Mouse (Mus musculus) liver, embryonic 12.5 days (tissue): Measurements from ENCODE around the gene Akr1d1. TPM values are rescaled to one million over a fixed set of nuclear protein-coding genes. Genes with fewer than 3 reads are reported as not detected.

Experiments used
- ATAC-seq: fragments of 200-750 bp; cut with Nextera tagmentation; 2 replicates; pipeline ENCODE4 v1.8.0; 2017; ENCODE audit warnings: moderate number of reproducible peaks, mild to moderate bottlenecking, moderate library complexity
- H3K27ac ChIP-seq: fragments of 300-500 bp; sonication (generic); 2 replicates; pipeline ENCODE4 v1.5.1; 2016; ENCODE audit warnings: mild to moderate bottlenecking
- H3K27me3 ChIP-seq: fragments of 300-500 bp; sonication (generic); replicated peaks from 2 replicates; pipeline ENCODE4 v1.6.1; 2016; ENCODE audit warnings: mild to moderate bottlenecking, moderate library complexity
- H3K36me3 ChIP-seq: fragments of 300-500 bp; sonication (generic); 2 replicates; pipeline ENCODE4 v1.6.1; 2016; ENCODE audit warnings: mild to moderate bottlenecking, moderate library complexity
- H3K4me1 ChIP-seq: fragments of 300-500 bp; sonication (generic); 2 replicates; pipeline ENCODE4 v1.6.1; 2016
- H3K4me2 ChIP-seq: fragments of 300-500 bp; sonication (generic); 2 replicates; pipeline ENCODE4 v1.6.1; 2016; ENCODE audit warnings: mild to moderate bottlenecking, moderate library complexity
- H3K4me3 ChIP-seq: fragments of 300-500 bp; sonication (generic); 2 replicates; pipeline ENCODE4 v1.5.1; 2016; ENCODE audit warnings: mild to moderate bottlenecking, moderate library complexity
- H3K9ac ChIP-seq: fragments of 300-500 bp; sonication (generic); 2 replicates; pipeline ENCODE4 v1.6.1; 2016; ENCODE audit warnings: mild to moderate bottlenecking, moderate library complexity
- H3K9me3 ChIP-seq: fragments of 300-500 bp; sonication (generic); replicated peaks from 2 replicates; pipeline ENCODE4 v1.6.1; 2016; ENCODE audit warnings: mild to moderate bottlenecking, moderate library complexity
- WGBS: fragments of 180-500 bp; shearing (Covaris S2); methylation state at CpG from one replicate; pipeline ENCODE4 v1.1.7; 2016; ENCODE audit not compliant: insufficient replicate concordance; 5-methylcytosine and 5-hydroxymethylcytosine counted together
- polyA plus RNA-seq: library from polyadenylated mRNA; unstranded; fragments of >200 nt; fragmentation: Nextera tagmentation; extraction: Ambion mirVana; gene quantifications from 2 replicates; pipeline ENCODE4 v1.2.1, GENCODE M21; 2016

The Akr1d1 gene
- polyA plus RNA-seq, 1 experiment from 2014 or later = 0.36 TPM

GRCm38 (mm10) chr6:37532036-37532435 is 2.1 kb downstream of the Akr1d1 start:
- Histone ChIP-seq H3K27ac (no peak overlapping the region), H3K9ac (no peak overlapping the region), H3K4me3 (no peak overlapping the region), H3K27me3 (no peaks in the 10 kb centered on the region), H3K36me3 (no peaks in the 10 kb centered on the region), H3K9me3 (no peaks in the 10 kb centered on the region), H3K4me1 (no peaks in the 10 kb centered on the region), H3K4me2 (no peak overlapping the region)
- 69% methylated on average over 3 of the region's 3 CpGs for WGBS
- no peak for ATAC-seq

- ATAC-seq = no peak
- Histone ChIP-seq H3K4me2 (no peak overlapping the region), H3K27me3 (no peaks in the 10 kb centered on the region), H3K9ac (no peak overlapping the region), H3K27ac (no peak overlapping the region), H3K4me3 (no peak overlapping the region), H3K36me3 (no peaks in the 10 kb centered on the region), H3K4me1 (no peaks in the 10 kb centered on the region), H3K9me3 (no peaks in the 10 kb centered on the region)
- 71% methylated on average over 3 of the region's 3 CpGs for WGBS
Measured at GRCm38 (mm10) chr6:37536831-37537230, 6.9 kb downstream of the Akr1d1 start.

- no peak for ATAC-seq
- Histone ChIP-seq H3K4me3 (no peak overlapping the region), H3K27ac (no peak overlapping the region), H3K9me3 (no peaks in the 10 kb centered on the region), H3K27me3 (no peaks in the 10 kb centered on the region), H3K4me2 (no peak overlapping the region), H3K4me1 (no peaks in the 10 kb centered on the region), H3K9ac (no peak overlapping the region), H3K36me3 (no peaks in the 10 kb centered on the region)
- 74% methylated on average over 3 of the region's 3 CpGs for WGBS
Measured at GRCm38 (mm10) chr6:37537801-37538200, 7.8 kb downstream of the Akr1d1 start.

- no peak for ATAC-seq
- H3K27ac ChIP-seq = no peak overlapping the region
- no peak overlapping the region for H3K9ac ChIP-seq
- H3K4me3 ChIP-seq = no peak overlapping the region
- no peaks in the 10 kb centered on the region for H3K27me3 ChIP-seq
- no peaks in the 10 kb centered on the region for H3K9me3 ChIP-seq
- H3K36me3 ChIP-seq = no peaks in the 10 kb centered on the region
- WGBS = 65% methylated on average over 5 of the region's 5 CpGs
- no peak overlapping the region for H3K4me2 ChIP-seq
- no peaks in the 10 kb centered on the region for H3K4me1 ChIP-seq
Measured at GRCm38 (mm10) chr6:37538792-37539191, 8.8 kb downstream of the Akr1d1 start.

GRCm38 (mm10) chr6:37539403-37539802 is 9.4 kb downstream of the Akr1d1 start:
- no peak for ATAC-seq
- WGBS = 73% methylated on average over 9 of the region's 9 CpGs

GRCm38 (mm10) chr6:37540113-37540512 is 10.1 kb downstream of the Akr1d1 start:
- no peaks in the 10 kb centered on the region for H3K27me3 ChIP-seq
- H3K4me2 ChIP-seq = no peak overlapping the region
- peak; percentile 66 for ATAC-seq
- WGBS = 67% methylated on average over 3 of the region's 3 CpGs
- H3K4me3 ChIP-seq = no peak overlapping the region
- H3K4me1 ChIP-seq = no peaks in the 10 kb centered on the region
- no peaks in the 10 kb centered on the region for H3K9me3 ChIP-seq
- H3K27ac ChIP-seq = no peak overlapping the region
- no peak overlapping the region for H3K9ac ChIP-seq
- H3K36me3 ChIP-seq = no peaks in the 10 kb centered on the region

More at GRCm38 (mm10) chr6:37539403-37539802, 9.4 kb downstream of the Akr1d1 start:
- Histone ChIP-seq H3K27ac (no peak overlapping the region), H3K9ac (no peak overlapping the region), H3K4me2 (no peak overlapping the region), H3K9me3 (no peaks in the 10 kb centered on the region), H3K4me3 (no peak overlapping the region), H3K27me3 (no peaks in the 10 kb centered on the region), H3K4me1 (no peaks in the 10 kb centered on the region), H3K36me3 (no peaks in the 10 kb centered on the region)

GRCm38 (mm10) chr6:37541171-37541570 is 11.2 kb downstream of the Akr1d1 start:
- Histone ChIP-seq H3K9me3 (no peaks in the 10 kb centered on the region), H3K4me2 (no peak overlapping the region), H3K9ac (no peak overlapping the region), H3K27me3 (no peaks in the 10 kb centered on the region), H3K27ac (no peak overlapping the region), H3K36me3 (no peaks in the 10 kb centered on the region), H3K4me3 (no peak overlapping the region), H3K4me1 (no peaks in the 10 kb centered on the region)
- no peak for ATAC-seq
- WGBS = 73% methylated on average over 3 of the region's 3 CpGs

- Histone ChIP-seq H3K36me3 (no peaks in the 10 kb centered on the region), H3K9ac (no peak overlapping the region), H3K4me3 (no peak overlapping the region), H3K4me2 (no peak overlapping the region), H3K9me3 (no peaks in the 10 kb centered on the region), H3K27ac (no peak overlapping the region), H3K27me3 (no peaks in the 10 kb centered on the region), H3K4me1 (no peaks in the 10 kb centered on the region)
- no peak for ATAC-seq
- WGBS = 80% methylated on average over 3 of the region's 3 CpGs
Measured at GRCm38 (mm10) chr6:37542145-37542544, 12.2 kb downstream of the Akr1d1 start.

GRCm38 (mm10) chr6:37552760-37553159 is 22.8 kb downstream of the Akr1d1 start:
- Histone ChIP-seq H3K9ac (no peak overlapping the region), H3K27me3 (no peaks in the 10 kb centered on the region), H3K4me1 (no peaks in the 10 kb centered on the region), H3K9me3 (no peaks in the 10 kb centered on the region), H3K4me3 (no peak overlapping the region), H3K27ac (no peak overlapping the region), H3K36me3 (no peaks in the 10 kb centered on the region), H3K4me2 (no peak overlapping the region)
- no peak for ATAC-seq
- WGBS = 62% methylated on average over 2 of the region's 2 CpGs

GRCm38 (mm10) chr6:37553926-37554325 is 24.0 kb downstream of the Akr1d1 start:
- Histone ChIP-seq H3K4me1 (no peaks in the 10 kb centered on the region), H3K27ac (no peak overlapping the region), H3K27me3 (no peaks in the 10 kb centered on the region), H3K9ac (no peak overlapping the region), H3K36me3 (no peaks in the 10 kb centered on the region), H3K4me2 (no peak overlapping the region), H3K9me3 (no peaks in the 10 kb centered on the region), H3K4me3 (no peak overlapping the region)
- no peak for ATAC-seq
- 40% methylated on average over 3 of the region's 3 CpGs for WGBS

- Histone ChIP-seq H3K9ac (no peak overlapping the region), H3K4me2 (no peak overlapping the region), H3K36me3 (no peaks in the 10 kb centered on the region), H3K27me3 (no peaks in the 10 kb centered on the region), H3K4me3 (no peak overlapping the region), H3K27ac (no peak overlapping the region), H3K4me1 (no peaks in the 10 kb centered on the region), H3K9me3 (no peaks in the 10 kb centered on the region)
- 71% methylated on average over 1 of the region's 1 CpGs for WGBS
- ATAC-seq = no peak
Measured at GRCm38 (mm10) chr6:37554327-37554726, 24.4 kb downstream of the Akr1d1 start.

- H3K27ac ChIP-seq = no peak overlapping the region
- no peak overlapping the region for H3K9ac ChIP-seq
- H3K4me3 ChIP-seq = no peak overlapping the region
- no peaks in the 10 kb centered on the region for H3K9me3 ChIP-seq
- no peaks in the 10 kb centered on the region for H3K36me3 ChIP-seq
- no peaks in the 10 kb centered on the region for H3K27me3 ChIP-seq
- H3K4me2 ChIP-seq = no peak overlapping the region
- WGBS = 75% methylated on average over 3 of the region's 3 CpGs
- no peak for ATAC-seq
- H3K4me1 ChIP-seq = no peaks in the 10 kb centered on the region
Measured at GRCm38 (mm10) chr6:37563861-37564260, 33.9 kb downstream of the Akr1d1 start.

GRCm38 (mm10) chr6:37567363-37567762 is 37.4 kb downstream of the Akr1d1 start:
- no peaks in the 10 kb centered on the region for H3K4me1 ChIP-seq
- no peak overlapping the region for H3K9ac ChIP-seq

More at GRCm38 (mm10) chr6:37567363-37567762, 37.4 kb downstream of the Akr1d1 start:
- no peak for ATAC-seq
- Histone ChIP-seq H3K36me3 (no peaks in the 10 kb centered on the region), H3K27me3 (no peaks in the 10 kb centered on the region), H3K4me2 (no peak overlapping the region), H3K4me3 (no peak overlapping the region), H3K9me3 (no peaks in the 10 kb centered on the region), H3K27ac (no peak overlapping the region)
- 81% methylated on average over 1 of the region's 1 CpGs for WGBS
